Mouse (Mus musculus) intestine, embryonic 15.5 days (tissue): ENCODE results near the gene Vrk2. TPM values are rescaled to one million over a fixed set of nuclear protein-coding genes. Genes with fewer than 3 reads are reported as not detected.

ENCODE experiments used
- ATAC-seq: fragments of 200-750 bp; cut with Nextera tagmentation; 2 replicates; pipeline ENCODE4 v1.8.0; 2017; ENCODE audit warnings: moderate TSS enrichment, moderate library complexity
- H3K27ac ChIP-seq: fragments of 300-500 bp; sonication (generic); 2 replicates; pipeline ENCODE4 v1.5.1; 2015; ENCODE audit warnings: mild to moderate bottlenecking, inconsistent platforms
- H3K27me3 ChIP-seq: fragments of 300-500 bp; sonication (generic); replicated peaks from 2 replicates; pipeline ENCODE4 v1.6.1; 2015; ENCODE audit warnings: inconsistent platforms
- H3K36me3 ChIP-seq: fragments of 300-500 bp; sonication (generic); 2 replicates; pipeline ENCODE4 v1.6.1; 2015; ENCODE audit warnings: inconsistent platforms
- H3K4me1 ChIP-seq: fragments of 300-500 bp; sonication (generic); replicated peaks from 2 replicates; pipeline ENCODE4 v1.6.1; 2015; ENCODE audit warnings: inconsistent platforms
- H3K4me2 ChIP-seq: fragments of 300-500 bp; sonication (generic); replicated peaks from 2 replicates; pipeline ENCODE4 v1.6.1; 2015; ENCODE audit warnings: mild to moderate bottlenecking, inconsistent platforms
- H3K4me3 ChIP-seq: fragments of 300-500 bp; sonication (generic); replicated peaks from 2 replicates; pipeline ENCODE4 v1.5.1; 2015; ENCODE audit warnings: inconsistent platforms
- H3K9ac ChIP-seq: fragments of 300-500 bp; sonication (generic); 2 replicates; pipeline ENCODE4 v1.6.1; 2015; ENCODE audit warnings: inconsistent platforms
- H3K9me3 ChIP-seq: fragments of 300-500 bp; sonication (generic); 2 replicates; pipeline ENCODE4 v1.6.1; 2016; ENCODE audit warnings: inconsistent platforms
- WGBS: fragments of 180-500 bp; shearing (Covaris S2); methylation state at CpG from one replicate; pipeline ENCODE4 v1.1.7; 2015; 5-methylcytosine and 5-hydroxymethylcytosine counted together
- polyA plus RNA-seq: library from polyadenylated mRNA; unstranded; fragments of >200 nt; fragmentation: Nextera tagmentation; extraction: Ambion mirVana; gene quantifications from 2 replicates; pipeline ENCODE4 v1.2.1, GENCODE M21; 2015

Vrk2 gene
- polyA plus RNA-seq, 1 experiment from 2014 or later = 22.3 TPM

- 89% methylated on average over 3 of the region's 3 CpGs for WGBS
- no peak for ATAC-seq
Measured at GRCm38 (mm10) chr11:26518991-26519390, 74.8 kb downstream of the Vrk2 start.

GRCm38 (mm10) chr11:26516086-26516485 lies 77.7 kb downstream of the Vrk2 start:
- Histone ChIP-seq H3K4me1 (no peaks in the 10 kb centered on the region), H3K4me2 (no peak overlapping the region), H3K4me3 (no peak overlapping the region), H3K27ac (no peak overlapping the region), H3K9ac (no peak overlapping the region), H3K36me3 (no peaks in the 10 kb centered on the region), H3K27me3 (no peaks in the 10 kb centered on the region), H3K9me3 (no peaks in the 10 kb centered on the region)
- ATAC-seq = no peak
- WGBS = 60% methylated on average over 2 of the region's 2 CpGs

More at GRCm38 (mm10) chr11:26518991-26519390, 74.8 kb downstream of the Vrk2 start:
- Histone ChIP-seq H3K4me3 (no peak overlapping the region), H3K36me3 (no peaks in the 10 kb centered on the region), H3K9me3 (no peaks in the 10 kb centered on the region), H3K27me3 (no peaks in the 10 kb centered on the region), H3K9ac (no peak overlapping the region), H3K27ac (no peak overlapping the region), H3K4me1 (no peaks in the 10 kb centered on the region), H3K4me2 (no peak overlapping the region)

- Histone ChIP-seq H3K36me3 (no peaks in the 10 kb centered on the region), H3K27me3 (no peaks in the 10 kb centered on the region), H3K27ac (no peak overlapping the region), H3K9me3 (no peaks in the 10 kb centered on the region), H3K4me1 (no peaks in the 10 kb centered on the region), H3K9ac (no peak overlapping the region), H3K4me3 (no peak overlapping the region), H3K4me2 (no peak overlapping the region)
- no peak for ATAC-seq
Measured at GRCm38 (mm10) chr11:26513683-26514082, 80.1 kb downstream of the Vrk2 start.

- no peaks in the 10 kb centered on the region for H3K4me1 ChIP-seq
Measured at GRCm38 (mm10) chr11:26495951-26496350, 97.8 kb downstream of the Vrk2 start.

GRCm38 (mm10) chr11:26489761-26490466 lies 103.9 kb downstream of the Vrk2 start:
- no peaks in the 10 kb centered on the region for H3K36me3 ChIP-seq
- H3K27me3 ChIP-seq = no peaks in the 10 kb centered on the region
- no peak overlapping the region for H3K9ac ChIP-seq
- peaks cover 6% of the 10 kb centered on the region; the same call in 1 of the 2 replicates for H3K4me1 ChIP-seq
- no peaks in the 10 kb centered on the region for H3K9me3 ChIP-seq
- 28% methylated on average over 12 of the region's 12 CpGs for WGBS
- no peak overlapping the region for H3K4me2 ChIP-seq
- peak overlapping the region; percentile 44; the same call in 1 of the 2 replicates for H3K27ac ChIP-seq
- ATAC-seq = peak; percentile 62; the same call in 1 of the 2 replicates
- H3K4me3 ChIP-seq = no peak overlapping the region

More at GRCm38 (mm10) chr11:26495951-26496350, 97.8 kb downstream of the Vrk2 start:
- H3K9me3 ChIP-seq = no peaks in the 10 kb centered on the region
- no peaks in the 10 kb centered on the region for H3K27me3 ChIP-seq
- H3K27ac ChIP-seq = no peak overlapping the region
- H3K36me3 ChIP-seq = no peaks in the 10 kb centered on the region
- no peak overlapping the region for H3K9ac ChIP-seq
- H3K4me2 ChIP-seq = no peak overlapping the region
- 90% methylated on average over 5 of the region's 5 CpGs for WGBS
- H3K4me3 ChIP-seq = no peak overlapping the region
- ATAC-seq = no peak

- WGBS = 89% methylated on average over 3 of the region's 3 CpGs
- no peaks in the 10 kb centered on the region for H3K27me3 ChIP-seq
- H3K4me1 ChIP-seq = no peaks in the 10 kb centered on the region
- H3K27ac ChIP-seq = no peak overlapping the region
- H3K9ac ChIP-seq = no peak overlapping the region
- H3K9me3 ChIP-seq = no peaks in the 10 kb centered on the region
- no peak for ATAC-seq
- no peak overlapping the region for H3K4me2 ChIP-seq
- H3K4me3 ChIP-seq = no peak overlapping the region
- H3K36me3 ChIP-seq = no peaks in the 10 kb centered on the region
Measured at GRCm38 (mm10) chr11:26481691-26482242, 112.0 kb downstream of the Vrk2 start.

- Histone ChIP-seq H3K36me3 (0 out of 2 replicates have a peak, but pooled peaks cover 3% of the 10 kb centered on the region), H3K4me1 (no peaks in the 10 kb centered on the region), H3K27me3 (no peaks in the 10 kb centered on the region), H3K4me2 (no peak overlapping the region), H3K4me3 (no peak overlapping the region), H3K9me3 (no peaks in the 10 kb centered on the region), H3K27ac (no peak overlapping the region), H3K9ac (no peak overlapping the region)
- 87% methylated on average over 6 of the region's 6 CpGs for WGBS
- ATAC-seq = no peak
Measured at GRCm38 (mm10) chr11:26477037-26477739, 116.6 kb downstream of the Vrk2 start.

GRCm38 (mm10) chr11:26454081-26454480 lies 139.7 kb downstream of the Vrk2 start:
- Histone ChIP-seq H3K27me3 (no peaks in the 10 kb centered on the region), H3K9me3 (no peaks in the 10 kb centered on the region), H3K4me1 (no peaks in the 10 kb centered on the region), H3K4me2 (no peak overlapping the region), H3K9ac (no peak overlapping the region), H3K27ac (no peak overlapping the region), H3K36me3 (no peaks in the 10 kb centered on the region), H3K4me3 (no peak overlapping the region)
- 84% methylated on average over 4 of the region's 4 CpGs for WGBS
- ATAC-seq = no peak

GRCm38 (mm10) chr11:26452693-26453092 lies 141.1 kb downstream of the Vrk2 start:
- no peaks in the 10 kb centered on the region for H3K27me3 ChIP-seq
- no peaks in the 10 kb centered on the region for H3K36me3 ChIP-seq
- WGBS = 82% methylated on average over 4 of the region's 4 CpGs
- no peak overlapping the region for H3K27ac ChIP-seq
- H3K9ac ChIP-seq = no peak overlapping the region
- ATAC-seq = no peak
- no peak overlapping the region for H3K4me2 ChIP-seq
- H3K4me3 ChIP-seq = no peak overlapping the region
- no peaks in the 10 kb centered on the region for H3K9me3 ChIP-seq
- H3K4me1 ChIP-seq = no peaks in the 10 kb centered on the region

GRCm38 (mm10) chr11:26451228-26451627 lies 142.6 kb downstream of the Vrk2 start:
- Histone ChIP-seq H3K27ac (no peak overlapping the region), H3K4me2 (no peak overlapping the region), H3K36me3 (no peaks in the 10 kb centered on the region), H3K9me3 (no peaks in the 10 kb centered on the region), H3K4me3 (no peak overlapping the region), H3K9ac (no peak overlapping the region), H3K27me3 (no peaks in the 10 kb centered on the region), H3K4me1 (no peaks in the 10 kb centered on the region)
- ATAC-seq = no peak
- WGBS = 86% methylated on average over 2 of the region's 2 CpGs

GRCm38 (mm10) chr11:26450636-26451035 lies 143.2 kb downstream of the Vrk2 start:
- no peaks in the 10 kb centered on the region for H3K27me3 ChIP-seq
- H3K27ac ChIP-seq = no peak overlapping the region
- no peak for ATAC-seq
- no peaks in the 10 kb centered on the region for H3K9me3 ChIP-seq
- H3K9ac ChIP-seq = no peak overlapping the region
- H3K4me1 ChIP-seq = no peaks in the 10 kb centered on the region
- H3K4me3 ChIP-seq = no peak overlapping the region
- no peaks in the 10 kb centered on the region for H3K36me3 ChIP-seq
- WGBS = 80% methylated on average over 1 of the region's 1 CpGs
- H3K4me2 ChIP-seq = no peak overlapping the region

GRCm38 (mm10) chr11:26449789-26450188 lies 144.0 kb downstream of the Vrk2 start:
- 89% methylated on average over 3 of the region's 3 CpGs for WGBS
- H3K27me3 ChIP-seq = no peaks in the 10 kb centered on the region

More at GRCm38 (mm10) chr11:26449789-26450188, 144.0 kb downstream of the Vrk2 start:
- Histone ChIP-seq H3K4me1 (no peaks in the 10 kb centered on the region), H3K4me2 (no peak overlapping the region), H3K9ac (no peak overlapping the region), H3K27ac (no peak overlapping the region), H3K9me3 (no peaks in the 10 kb centered on the region), H3K36me3 (no peaks in the 10 kb centered on the region), H3K4me3 (no peak overlapping the region)
- no peak for ATAC-seq
